Mouse (Mus musculus): ENCODE results near the gene Cyth3.

Cyth3 gene

GRCm38 (mm10) chr5:143638516-143639270 lies 16.4 kb downstream of the Cyth3 start:
- no peak for TF ChIP-seq GATA4 (IDR thresholded peaks at IDR 0.05; ENCODE audit: insufficient replicate concordance, low read length)

- TF ChIP-seq GATA4 (IDR thresholded peaks at IDR 0.05; ENCODE audit: insufficient replicate concordance, low read length): no peak
These were observed 17.1 kb downstream of the Cyth3 start for GRCm38 (mm10) chr5:143639329-143639728.

GRCm38 (mm10) chr5:143639810-143640209 lies 17.6 kb downstream of the Cyth3 start:
- TF ChIP-seq GATA4 (IDR thresholded peaks at IDR 0.05; ENCODE audit: insufficient replicate concordance, low read length): no peak

- TF ChIP-seq GATA4 (IDR thresholded peaks at IDR 0.05; ENCODE audit: insufficient replicate concordance, low read length): no peak
These were observed 19.3 kb downstream of the Cyth3 start for GRCm38 (mm10) chr5:143641503-143641902.

GRCm38 (mm10) chr5:143642262-143642831 lies 20.1 kb downstream of the Cyth3 start:
- no peak for TF ChIP-seq GATA4 (IDR thresholded peaks at IDR 0.05; ENCODE audit: insufficient replicate concordance, low read length)

- no peak for TF ChIP-seq GATA4 (IDR thresholded peaks at IDR 0.05; ENCODE audit: insufficient replicate concordance, low read length)
These were observed 23.7 kb downstream of the Cyth3 start for GRCm38 (mm10) chr5:143645976-143646375.

GRCm38 (mm10) chr5:143647412-143647811 lies 25.2 kb downstream of the Cyth3 start:
- no peak for TF ChIP-seq GATA4 (IDR thresholded peaks at IDR 0.05; ENCODE audit: insufficient replicate concordance, low read length)

GRCm38 (mm10) chr5:143648058-143648457 lies 25.8 kb downstream of the Cyth3 start:
- no peak for TF ChIP-seq GATA4 (IDR thresholded peaks at IDR 0.05; ENCODE audit: insufficient replicate concordance, low read length)

- no peak for TF ChIP-seq GATA4 (IDR thresholded peaks at IDR 0.05; ENCODE audit: insufficient replicate concordance, low read length)
These were observed 26.9 kb downstream of the Cyth3 start for GRCm38 (mm10) chr5:143649168-143649567.

- no peak for TF ChIP-seq GATA4 (IDR thresholded peaks at IDR 0.05; ENCODE audit: insufficient replicate concordance, low read length)
These were observed 29.8 kb downstream of the Cyth3 start for GRCm38 (mm10) chr5:143651855-143652631.

- TF ChIP-seq GATA4 (IDR thresholded peaks at IDR 0.05; ENCODE audit: insufficient replicate concordance, low read length): no peak
These were observed 31.2 kb downstream of the Cyth3 start for GRCm38 (mm10) chr5:143653497-143653896.

GRCm38 (mm10) chr5:143654670-143655510 lies 32.6 kb downstream of the Cyth3 start:
- TF ChIP-seq GATA4 (IDR thresholded peaks at IDR 0.05; ENCODE audit: insufficient replicate concordance, low read length): peak; percentile 9; the same call in 1 of the 2 replicates

GRCm38 (mm10) chr5:143655511-143655943 lies 33.3 kb downstream of the Cyth3 start:
- no peak for TF ChIP-seq GATA4 (IDR thresholded peaks at IDR 0.05; ENCODE audit: insufficient replicate concordance, low read length)

GRCm38 (mm10) chr5:143656708-143657245 lies 34.5 kb downstream of the Cyth3 start:
- no peak for TF ChIP-seq GATA4 (IDR thresholded peaks at IDR 0.05; ENCODE audit: insufficient replicate concordance, low read length)
